Mouse (Mus musculus): ENCODE results near the gene Bivm.

GRCm38 (mm10) chr1:44142747-44143146 is 24.0 kb downstream of the Bivm start:
- TF ChIP-seq POLR2A (IDR thresholded peaks at IDR 0.05; ENCODE audit: borderline replicate concordance, control insufficient read depth, low read depth, low read length) (no peak), CTCF (IDR thresholded peaks at IDR 0.05; ENCODE audit: control insufficient read depth, insufficient read depth, low read length) (no peak)
